ENCODE assay signal across 9 mouse cellular contexts in genomic region chrX:52651472-52651948, GRCm38 (mm10). TPM values are rescaled to one million over a fixed set of nuclear protein-coding genes. Genes with fewer than 3 reads are reported as not detected.
DNase-seq lines count a peak whose midpoint lies in the region; ATAC-seq and TF ChIP-seq lines count a peak whose summit lies in the region.
"Had no signal": no experiment of that assay in that cellular context is flagged by ENCODE, and none has a peak within 500 bp of the region (broad histone marks: within the 10 kb centered on the region; RNA-seq: fewer than 3 reads in every experiment).

No protein-coding gene starts in this region.

- no peak overlapping the region for H3K9ac ChIP-seq in hindbrain, postnatal 0 days (replicated peaks; ENCODE audit: low read length)

- peak overlapping the region; percentile 90 for H3K27ac ChIP-seq in hindbrain, embryonic 10.5 days
- no peak overlapping the region for H3K27ac ChIP-seq in hindbrain, postnatal 0 days

- no peak overlapping the region for H3K4me2 ChIP-seq in hindbrain, postnatal 0 days (ENCODE audit: low read depth, low read length)

- peak; percentile 52 for DNase-seq in hindbrain, embryonic 10.5 days (ENCODE audit: low spot score)
- no peak for DNase-seq in hindbrain, postnatal 0 days (ENCODE audit: low spot score)
- peak; percentile 54 for DNase-seq in embryo, embryonic 11.5 days (ENCODE audit: low read depth, low spot score)
- peak; percentile 25 to 31 for DNase-seq in kidney, postnatal 4 days
- peak; percentile 57 for DNase-seq in neural tube, embryonic 10.5 days (ENCODE audit: extremely low spot score, low spot score)
- DNase-seq in right cerebral cortex, postnatal 14 days, result no peak
- DNase-seq in layer of hippocampus, adult 8-10 months (ENCODE audit: low spot score in 2 of 2), result no peak
- no peak for DNase-seq in left cerebral cortex, adult 8-10 months (ENCODE audit: low spot score in 2 of 2)

- no peaks in the 10 kb centered on the region for H3K36me3 ChIP-seq in hindbrain, embryonic 10.5 days
- no peaks in the 10 kb centered on the region for H3K36me3 ChIP-seq in hindbrain, postnatal 0 days (ENCODE audit: insufficient read depth, low read length)

- ATAC-seq in hindbrain, postnatal 0 days, result no peak
- ATAC-seq: Patski had no signal

- no peaks in the 10 kb centered on the region for H3K9me3 ChIP-seq in hindbrain, embryonic 10.5 days
- no peaks in the 10 kb centered on the region for H3K9me3 ChIP-seq in hindbrain, postnatal 0 days (ENCODE audit: low read length)

- H3K4me1 ChIP-seq in hindbrain, embryonic 10.5 days (replicated peaks), result peaks cover 30% of the 10 kb centered on the region
- no peaks in the 10 kb centered on the region for H3K4me1 ChIP-seq in hindbrain, postnatal 0 days (ENCODE audit: insufficient read depth, low read length)

- 24% methylated on average over 9 of the region's 9 CpGs for WGBS in hindbrain, embryonic 10.5 days
- 33% methylated on average over 9 of the region's 9 CpGs for WGBS in hindbrain, postnatal 0 days

- no peaks in the 10 kb centered on the region for H3K27me3 ChIP-seq in hindbrain, embryonic 10.5 days (ENCODE audit: insufficient read depth, poor library complexity, severe bottlenecking)
- H3K27me3 ChIP-seq in hindbrain, postnatal 0 days (ENCODE audit: insufficient read depth, low read length), result no peaks in the 10 kb centered on the region

- TF ChIP-seq CTCF in hindbrain, postnatal 0 days (IDR thresholded peaks at IDR 0.05; ENCODE audit: low read depth), result no peak

- H3K4me3 ChIP-seq in hindbrain, embryonic 10.5 days, result 0 out of 2 replicates have a peak overlapping the region, but pooled peaks have one; percentile 11
- H3K4me3 ChIP-seq in hindbrain, postnatal 0 days (ENCODE audit: low read length), result no peak overlapping the region

RNA-seq across cellular contexts. Expression of gene Gpc3, which starts 37.8 kb away (rescaled TPM):
- polyA plus RNA-seq in hindbrain, embryonic 10.5 days (2016; fragmentation: Nextera tagmentation; extraction: Ambion mirVana), result 271 and 295 TPM in 2 replicates
- total RNA-seq in hindbrain, postnatal 0 days (2014; rRNA removed), result 15.6 and 33.3 TPM in 2 replicates
- polyA plus RNA-seq in hindbrain, postnatal 0 days (2015; fragmentation: Nextera tagmentation; extraction: Ambion mirVana), result 82.4 and 86.1 TPM in 2 replicates
- 1 to 10 TPM; 7.3 to 9.9 (median 7.9) TPM for total RNA-seq in layer of hippocampus, adult 8-10 months (2022)
- 1 to 10 TPM; 5.6 to 7.5 (median 6.2) TPM for total RNA-seq in left cerebral cortex, adult 8-10 months (2022)

Comparison
In these comparisons a context has a peak if more than half of its experiments do, and no peak if none do; other contexts are left out.
1. DNase-seq: peak in hindbrain, embryonic 10.5 days (single experiment), embryo, embryonic 11.5 days (single experiment), kidney, postnatal 4 days (2 of 2) and neural tube, embryonic 10.5 days (single experiment); none in hindbrain, postnatal 0 days (single experiment), right cerebral cortex, postnatal 14 days (single experiment), layer of hippocampus, adult 8-10 months (0 of 2) and left cerebral cortex, adult 8-10 months (0 of 2).